Mouse (Mus musculus): ENCODE data around the gene Erv3.

- TF ChIP-seq POLR2A (IDR thresholded peaks at IDR 0.05; ENCODE audit: low read depth, low read length) (no peak), CTCF (conservative IDR thresholded peaks at IDR 0.05; ENCODE audit: insufficient read depth, insufficient read length, low read depth, low read length) (no peak)
These were observed 11.8 kb downstream of the Erv3 start for GRCm38 (mm10) chr2:131847501-131848359.
